Mouse (Mus musculus) G1E (cell line): Measurements from ENCODE around the gene Sh2d6.

Experiments used
- CTCF ChIP-seq: IDR thresholded peaks from 2 replicates; pipeline ENCODE4 v1.5.1; 2012; ENCODE audit warnings: low read depth, low read length, inconsistent platforms, mixed read lengths
- GATA1 ChIP-seq: IDR thresholded peaks from 2 replicates; pipeline ENCODE4 v1.6.1; 2012; ENCODE audit warnings: borderline replicate concordance, low read length, inconsistent platforms, mixed read lengths
- POLR2AphosphoS5 ChIP-seq: IDR thresholded peaks from 2 replicates; pipeline ENCODE4 v1.6.1; 2012; ENCODE audit warnings: low read depth, low read length, inconsistent platforms; ENCODE audit not compliant: insufficient replicate concordance
- TAL1 ChIP-seq: conservative IDR thresholded peaks from 2 replicates; pipeline ENCODE4 v1.6.1; 2012; ENCODE audit warnings: low read depth, low read length, inconsistent platforms, mixed read lengths

- no peak for TF ChIP-seq CTCF
- no peak for TF ChIP-seq GATA1
- no peak for TF ChIP-seq TAL1
- no peak for TF ChIP-seq POLR2AphosphoS5
These were observed 2.7 kb downstream of the Sh2d6 start for GRCm38 (mm10) chr6:72518842-72519241.
